ENCODE assay signal across 8 mouse cellular contexts in genomic region chr7:25424429-25424828, GRCm38 (mm10). TPM values are rescaled to one million over a fixed set of nuclear protein-coding genes. Genes with fewer than 3 reads are reported as not detected.
A peak's percentile ranks its signal among the peaks of the same experiment; 100 is the strongest.
DNase-seq lines count a peak whose midpoint lies in the region; ATAC-seq and TF ChIP-seq lines count a peak whose summit lies in the region.

No protein-coding gene starts in this region.

- H3K27me3 ChIP-seq in kidney, embryonic 16.5 days (ENCODE audit: insufficient read depth, low read length), result no peaks in the 10 kb centered on the region
- H3K27me3 ChIP-seq in liver, adult 2 months (ENCODE audit: control insufficient read depth, insufficient read depth, low read length), result no peaks in the 10 kb centered on the region
- H3K27me3 ChIP-seq in neural tube, embryonic 11.5 days (ENCODE audit: control insufficient read depth, insufficient read depth, low read length), result no peaks in the 10 kb centered on the region

- no peaks in the 10 kb centered on the region for H3K4me1 ChIP-seq in kidney, embryonic 16.5 days (ENCODE audit: insufficient read depth, low read length)
- H3K4me1 ChIP-seq in liver, adult 2 months (ENCODE audit: control insufficient read depth, insufficient read depth, low read length), result peaks cover 7% of the 10 kb centered on the region; the same call in 1 of the 2 replicates
- H3K4me1 ChIP-seq in neural tube, embryonic 11.5 days (ENCODE audit: control insufficient read depth, insufficient read depth, low read length), result no peaks in the 10 kb centered on the region

- H3K4me3 ChIP-seq in kidney, embryonic 16.5 days (ENCODE audit: low read length), result no peak overlapping the region
- H3K4me3 ChIP-seq in liver, adult 2 months (ENCODE audit: insufficient read depth, low read depth, low read length), result no peak overlapping the region
- H3K4me3 ChIP-seq in neural tube, embryonic 11.5 days (ENCODE audit: low read depth, low read length), result no peak overlapping the region

- no peaks in the 10 kb centered on the region for H3K36me3 ChIP-seq in kidney, embryonic 16.5 days (ENCODE audit: insufficient read depth, low read length)
- H3K36me3 ChIP-seq in liver, adult 2 months (ENCODE audit: control insufficient read depth, insufficient read depth, low read length), result no peaks in the 10 kb centered on the region
- H3K36me3 ChIP-seq in neural tube, embryonic 11.5 days (ENCODE audit: control insufficient read depth, insufficient read depth, low read length), result no peaks in the 10 kb centered on the region

- no peak overlapping the region for H3K4me2 ChIP-seq in kidney, embryonic 16.5 days (replicated peaks; ENCODE audit: low read depth, low read length)
- H3K4me2 ChIP-seq in neural tube, embryonic 11.5 days (ENCODE audit: low read depth), result no peak overlapping the region

- intact Hi-C loops in gastrocnemius, postnatal 14 days (cut with DNase I; ENCODE audit: low total_unique reads), result loop anchor here (5.0 kb wide), 1 partner anchor 113 kb away; the partner anchor contains the start of gene Ceacam2

- no peaks in the 10 kb centered on the region for H3K79me2 ChIP-seq in liver, adult 2 months (ENCODE audit: control insufficient read depth, insufficient read depth, low read length)

- peak; percentile 93 for ATAC-seq in common myeloid progenitor, adult 5-6 weeks (replicated peaks; ENCODE audit: low read depth, poor library complexity, severe bottlenecking)
- peak; percentile 29; the same call in 1 of the 2 replicates for ATAC-seq in kidney, embryonic 16.5 days (ENCODE audit: low FRiP score, low TSS enrichment)
- ATAC-seq in neural tube, embryonic 11.5 days (ENCODE audit: insufficient read depth, low FRiP score, low TSS enrichment), result peak; percentile 45; the same call in 1 of the 2 replicates

- no peak overlapping the region for H3K27ac ChIP-seq in kidney, embryonic 16.5 days (ENCODE audit: low read length)
- no peak overlapping the region for H3K27ac ChIP-seq in liver, adult 2 months (replicated peaks; ENCODE audit: insufficient read depth, low read depth, low read length)
- H3K27ac ChIP-seq in neural tube, embryonic 11.5 days (ENCODE audit: low read depth, low read length), result no peak overlapping the region

- peak; percentile 55 for TF ChIP-seq CTCF in liver, adult 2 months (IDR thresholded peaks at IDR 0.05; ENCODE audit: low read depth, low read length)

- TF ChIP-seq POLR2A in liver, adult 2 months (IDR thresholded peaks at IDR 0.05; ENCODE audit: extremely low read depth, insufficient read depth, low read length), result no peak

- DNase-seq in 3134 (ENCODE audit: extremely low read depth, insufficient read length, low spot score) (peak; percentile 32), WW6 (ENCODE audit: low read depth, low spot score) (peak; percentile 49)
- peak; percentile 75 for DNase-seq in gastrocnemius, postnatal 14 days
- peak; percentile 61 for DNase-seq in liver, adult 2 months (ENCODE audit: extremely low read depth, low read depth, low spot score)
- peak; percentile 73 for DNase-seq in neural tube, embryonic 11.5 days (ENCODE audit: low spot score)
- DNase-seq in telencephalon, adult 2 months (ENCODE audit: low read depth, low spot score), result peak; percentile 49

- no peaks in the 10 kb centered on the region for H3K9me3 ChIP-seq in kidney, embryonic 16.5 days (ENCODE audit: low read length)
- H3K9me3 ChIP-seq in neural tube, embryonic 11.5 days (ENCODE audit: control insufficient read depth, low read length), result no peaks in the 10 kb centered on the region

- 32% methylated on average over 4 of the region's 4 CpGs for WGBS in kidney, embryonic 16.5 days
- 47% methylated on average over 4 of the region's 4 CpGs for WGBS in liver, adult 2 months
- 31% methylated on average over 4 of the region's 4 CpGs for WGBS in neural tube, embryonic 11.5 days

- no peak overlapping the region for H3K9ac ChIP-seq in kidney, embryonic 16.5 days (replicated peaks; ENCODE audit: low read length)
- no peak overlapping the region for H3K9ac ChIP-seq in liver, adult 2 months (ENCODE audit: low read depth, low read length)
- no peak overlapping the region for H3K9ac ChIP-seq in neural tube, embryonic 11.5 days (ENCODE audit: low read length)

RNA-seq across cellular contexts. Expression of gene Cxcl17, which starts 11.7 kb away (rescaled TPM):
- total RNA-seq in common myeloid progenitor, adult 5-6 weeks (2017), result not detected in 2 replicates
- not detected for total RNA-seq in gastrocnemius, postnatal 14 days (2021)
- 0.65 and 1.0 TPM in 2 replicates for polyA plus RNA-seq in kidney, embryonic 16.5 days (2015; fragmentation: Nextera tagmentation; extraction: Ambion mirVana)
- not detected in 2 replicates for total RNA-seq in liver, adult 2 months (2014; rRNA removed)
- not detected in 2 replicates for polyA plus RNA-seq in liver, adult 2 months (2012; rRNA removed)
- 0.34 TPM in 1 of 2 replicates, not detected in the other for polyA plus RNA-seq in neural tube, embryonic 11.5 days (2014; fragmentation: Nextera tagmentation; extraction: Ambion mirVana)

RNA-seq across cellular contexts. Expression of gene Lipe, which starts 25.9 kb away (rescaled TPM):
- 6.6 and 10.1 TPM in 2 replicates for total RNA-seq in common myeloid progenitor, adult 5-6 weeks (2017)
- 10 to 100 TPM; 11.4 to 18.8 TPM for total RNA-seq in gastrocnemius, postnatal 14 days (2021)
- polyA plus RNA-seq in kidney, embryonic 16.5 days (2015; fragmentation: Nextera tagmentation; extraction: Ambion mirVana), result 11.2 and 11.9 TPM in 2 replicates
- total RNA-seq in liver, adult 2 months (2014; rRNA removed), result 8.3 and 8.7 TPM in 2 replicates
- 9.8 and 11.3 TPM in 2 replicates for polyA plus RNA-seq in liver, adult 2 months (2012; rRNA removed)
- polyA plus RNA-seq in neural tube, embryonic 11.5 days (2014; fragmentation: Nextera tagmentation; extraction: Ambion mirVana), result 2.5 and 3.9 TPM in 2 replicates

RNA-seq across cellular contexts. Expression of gene Ceacam1, which starts 53.0 kb away (rescaled TPM):
- 4.4 and 6.9 TPM in 2 replicates for total RNA-seq in common myeloid progenitor, adult 5-6 weeks (2017)
- 1 to 10 TPM; 5.1 to 6.4 TPM for total RNA-seq in gastrocnemius, postnatal 14 days (2021)
- polyA plus RNA-seq in kidney, embryonic 16.5 days (2015; fragmentation: Nextera tagmentation; extraction: Ambion mirVana), result 4.4 and 4.6 TPM in 2 replicates
- total RNA-seq in liver, adult 2 months (2014; rRNA removed), result 45.5 and 59.6 TPM in 2 replicates
- polyA plus RNA-seq in liver, adult 2 months (2012; rRNA removed), result 84.8 and 87.9 TPM in 2 replicates
- polyA plus RNA-seq in neural tube, embryonic 11.5 days (2014; fragmentation: Nextera tagmentation; extraction: Ambion mirVana), result 1.0 and 1.2 TPM in 2 replicates

RNA-seq across cellular contexts. Expression of gene Cnfn, which starts 54.9 kb away (rescaled TPM):
- total RNA-seq in common myeloid progenitor, adult 5-6 weeks (2017), result not detected in 2 replicates
- total RNA-seq in gastrocnemius, postnatal 14 days (2021), result not detected
- polyA plus RNA-seq in kidney, embryonic 16.5 days (2015; fragmentation: Nextera tagmentation; extraction: Ambion mirVana), result 1.4 TPM in 1 of 2 replicates, not detected in the other
- not detected in 2 replicates for total RNA-seq in liver, adult 2 months (2014; rRNA removed)
- polyA plus RNA-seq in liver, adult 2 months (2012; rRNA removed), result not detected in 2 replicates
- not detected in 2 replicates for polyA plus RNA-seq in neural tube, embryonic 11.5 days (2014; fragmentation: Nextera tagmentation; extraction: Ambion mirVana)

Comparison
In these comparisons a context has a peak if more than half of its experiments do, and no peak if none do; other contexts are left out.
1. ATAC-seq: peak in every context shown above with its lines; median percentile 93 in common myeloid progenitor, adult 5-6 weeks; 45 in neural tube, embryonic 11.5 days; 29 in kidney, embryonic 16.5 days.